Mouse (Mus musculus) lung, adult 10 weeks (tissue): ENCODE data around the gene Vps52. TPM values are rescaled to one million over a fixed set of nuclear protein-coding genes. Genes with fewer than 3 reads are reported as not detected.

Source experiments
- polyA plus RNA-seq: library from polyadenylated mRNA; stranded (reverse); fragments of 350-450 nt; fragmentation: Illumina TruSeq; extraction: RNeasy Lipid Tissue Mini Kit (QIAGEN cat#74804); gene quantifications from one replicate; pipeline ENCODE4 v1.2.3, GENCODE M21; 2014; ENCODE audit warnings: low read depth, low replicate concordance; ENCODE audit not compliant: insufficient read depth

The Vps52 gene
- 16.3 TPM for polyA plus RNA-seq

DNA sequence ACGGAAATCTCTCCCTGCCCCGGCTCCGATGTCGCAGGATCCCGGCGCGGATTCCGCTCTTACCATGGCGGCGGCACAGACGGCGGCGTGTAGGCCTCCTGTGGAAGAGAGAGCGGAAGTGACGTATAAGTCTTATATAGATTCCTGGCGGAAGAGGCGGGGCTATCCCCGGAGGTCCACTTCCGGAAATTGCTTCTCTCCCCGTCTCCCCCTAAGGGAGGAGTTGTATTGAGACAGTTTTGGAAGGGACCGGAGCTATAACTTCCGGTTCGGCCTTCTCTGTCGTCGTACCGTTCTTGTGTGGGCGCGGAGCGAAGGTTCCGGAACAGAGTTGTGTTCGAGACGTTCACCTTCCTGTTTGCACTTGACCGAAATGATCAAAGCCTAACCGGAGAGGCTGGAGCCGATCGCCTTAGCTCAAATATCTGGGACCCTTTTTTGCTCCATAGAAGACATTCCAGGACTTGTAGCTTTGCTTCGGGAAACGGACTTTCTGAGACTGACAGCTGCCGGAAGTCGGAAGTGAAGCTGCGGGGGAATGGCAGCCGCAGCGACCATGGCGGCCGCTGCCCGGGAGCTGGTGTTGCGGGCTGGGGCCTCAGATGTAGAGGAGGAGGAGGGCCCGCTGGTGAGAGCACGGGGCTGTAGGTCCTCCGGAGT, at the start of gene Vps52, which contains the start of gene Rps18:
TSS of gene Vps52 (plus strand) at position 258 of the 660 bp plus-strand sequence.
TSS of gene Rps18 (minus strand) at position 447 of the 660 bp plus-strand sequence.

DNA sequence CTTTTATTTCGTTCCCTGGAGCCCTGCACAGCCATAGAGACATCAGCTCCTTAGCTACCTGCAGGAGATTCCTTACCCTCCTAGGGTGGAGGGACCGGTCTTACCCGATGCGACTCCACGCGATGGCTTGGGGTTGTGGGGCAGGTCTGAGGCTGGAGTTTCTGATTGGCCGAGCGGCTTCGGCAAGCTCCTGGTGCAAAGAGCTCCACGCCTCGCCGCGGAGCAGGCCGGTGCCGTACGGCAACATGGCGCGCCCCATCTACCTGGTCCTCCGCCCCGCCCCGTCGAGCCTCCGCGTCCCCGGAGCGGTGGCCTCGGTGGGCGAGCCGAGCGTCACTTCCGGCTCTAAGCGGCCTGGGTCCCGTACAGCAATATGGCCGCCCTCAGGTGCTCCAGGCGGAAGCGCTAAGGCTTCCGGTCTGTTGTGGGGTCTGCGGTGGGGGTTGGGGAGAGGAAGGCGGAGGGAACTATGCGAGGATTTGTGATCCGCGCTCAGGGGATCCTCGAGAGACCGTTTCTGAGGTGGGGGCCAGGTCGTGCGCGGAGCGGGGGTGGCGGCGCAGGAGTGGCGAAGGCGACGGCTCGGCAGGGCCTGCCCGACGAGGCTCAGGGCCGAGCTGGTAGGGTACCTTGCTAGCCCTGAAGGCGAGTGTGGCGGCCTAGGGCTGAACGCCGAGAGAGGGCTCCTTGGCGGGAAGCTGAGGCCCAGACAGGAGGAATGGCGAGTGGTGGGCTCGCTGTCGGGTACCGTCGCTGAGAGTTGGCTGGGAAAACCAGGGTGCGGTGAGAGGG, 46.3 kb upstream of the Vps52 start, which contains the start of gene Daxx:
TSS of gene Daxx (plus strand) at position 338 of the 792 bp plus-strand sequence.

DNA sequence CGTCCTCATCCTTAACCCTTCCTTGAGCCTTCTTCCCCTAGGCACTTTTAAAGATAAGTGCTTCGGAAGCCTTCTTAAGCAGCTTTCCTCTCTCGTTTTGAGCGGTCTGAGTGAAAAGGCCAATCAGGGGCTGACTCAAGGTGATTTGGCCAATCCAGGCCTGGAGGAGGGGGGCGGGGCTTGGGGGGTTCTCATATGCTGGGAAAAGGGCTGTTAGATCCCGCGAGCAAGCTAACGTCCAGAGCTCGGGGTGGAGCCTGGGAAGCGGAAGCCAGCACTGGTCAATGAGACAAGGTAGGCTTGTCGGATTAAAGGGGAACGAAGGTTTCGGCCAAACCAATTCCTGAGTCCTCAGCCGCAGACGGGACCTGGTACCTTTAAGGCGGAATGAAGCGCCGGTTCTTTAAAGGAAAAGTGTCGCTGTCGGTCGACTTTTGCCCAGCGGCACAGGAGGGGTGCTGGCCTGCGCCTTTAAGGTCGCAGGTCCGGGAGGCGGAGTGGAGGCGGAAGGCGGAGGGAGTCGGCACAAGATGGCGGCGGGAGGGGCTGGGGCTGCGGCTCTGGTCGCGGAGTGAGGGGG, 39.9 kb upstream of the Vps52 start, which contains the start of the genes Tapbp and Zbtb22:
TSS of gene Tapbp (plus strand) at position 229 of the 580 bp plus-strand sequence.
TSS of gene Zbtb22 (plus strand) at position 234 of the 580 bp plus-strand sequence.

DNA sequence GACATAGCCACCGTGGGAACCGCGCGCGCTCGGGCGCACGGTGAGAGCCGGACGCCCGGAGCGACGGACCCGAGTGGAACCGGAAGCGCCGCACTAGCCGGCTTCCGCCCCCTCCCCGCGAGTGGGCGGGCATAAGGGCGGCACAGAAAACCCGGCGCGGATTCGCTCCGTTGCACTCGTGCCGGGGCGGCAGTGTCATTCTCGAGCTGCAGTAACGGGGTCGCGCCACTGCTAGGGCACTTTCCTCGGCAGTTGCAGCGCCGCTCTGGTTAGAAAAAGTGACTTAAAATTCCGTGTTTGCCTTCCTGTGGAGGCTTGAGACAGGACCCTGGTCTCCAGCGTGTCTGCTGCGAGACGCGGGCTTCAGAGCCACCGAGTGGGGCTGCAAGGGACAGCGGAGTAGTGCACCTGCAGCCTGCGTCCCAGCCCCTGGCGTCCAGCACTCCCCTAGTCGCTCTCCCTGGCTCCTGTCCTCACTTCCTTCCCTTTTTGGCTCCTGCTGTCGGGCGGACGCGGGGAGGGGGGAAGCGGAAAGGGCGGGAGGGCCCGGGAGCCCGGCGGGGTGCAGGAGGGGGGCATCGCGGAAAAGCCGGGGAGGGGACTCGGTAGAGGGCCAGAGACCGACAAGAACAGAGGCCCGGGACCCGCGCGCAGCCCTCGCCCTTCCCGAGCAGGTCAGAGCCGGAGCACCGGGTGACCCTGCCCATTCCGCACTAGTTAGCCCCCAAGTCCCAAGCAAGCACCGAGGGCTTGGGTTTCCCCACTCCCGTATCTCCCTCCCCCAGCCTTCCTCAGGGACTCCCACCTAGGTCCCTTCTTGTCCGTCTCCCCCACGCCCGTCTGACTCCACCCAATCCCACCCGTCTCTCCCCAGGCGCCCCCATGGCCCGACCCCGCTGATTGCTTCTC, 26.0 kb upstream of the Vps52 start, which contains the start of gene Rgl2:
TSS of gene Rgl2 (plus strand) at position 173 of the 909 bp plus-strand sequence.

DNA sequence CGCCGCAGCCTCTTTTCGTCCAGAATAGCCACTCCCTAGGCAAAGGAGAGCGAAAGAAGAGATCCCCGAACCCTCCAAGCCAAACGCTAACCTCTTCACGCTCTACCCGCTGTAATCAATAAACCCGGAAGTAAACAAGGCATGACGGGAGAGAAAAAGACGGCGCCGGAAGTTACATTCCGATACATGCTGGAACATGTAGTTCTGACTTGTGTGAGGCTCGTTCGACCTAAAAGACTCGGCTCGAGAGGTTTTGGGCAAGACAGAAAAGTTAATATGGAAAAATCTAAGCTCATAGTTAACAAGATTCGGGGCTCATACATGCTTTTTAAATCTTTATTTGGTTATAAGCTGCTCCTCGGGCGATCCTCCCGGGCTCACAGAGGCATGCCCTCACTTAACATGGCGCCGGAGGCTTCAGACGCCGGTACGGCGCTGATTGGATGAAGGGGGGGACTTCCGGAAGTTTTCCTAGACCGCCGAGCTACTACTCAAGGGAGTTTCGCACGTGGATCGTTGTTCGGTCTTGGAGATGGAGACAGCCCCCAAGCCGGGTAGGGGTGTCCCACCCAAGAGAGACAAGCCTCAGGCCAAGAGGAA, 15.3 kb upstream of the Vps52 start, which contains the start of the genes Pfdn6 and Wdr46:
TSS of gene Pfdn6 (minus strand) at position 138 of the 600 bp plus-strand sequence.
TSS of gene Wdr46 (plus strand) at position 455 of the 600 bp plus-strand sequence.

DNA sequence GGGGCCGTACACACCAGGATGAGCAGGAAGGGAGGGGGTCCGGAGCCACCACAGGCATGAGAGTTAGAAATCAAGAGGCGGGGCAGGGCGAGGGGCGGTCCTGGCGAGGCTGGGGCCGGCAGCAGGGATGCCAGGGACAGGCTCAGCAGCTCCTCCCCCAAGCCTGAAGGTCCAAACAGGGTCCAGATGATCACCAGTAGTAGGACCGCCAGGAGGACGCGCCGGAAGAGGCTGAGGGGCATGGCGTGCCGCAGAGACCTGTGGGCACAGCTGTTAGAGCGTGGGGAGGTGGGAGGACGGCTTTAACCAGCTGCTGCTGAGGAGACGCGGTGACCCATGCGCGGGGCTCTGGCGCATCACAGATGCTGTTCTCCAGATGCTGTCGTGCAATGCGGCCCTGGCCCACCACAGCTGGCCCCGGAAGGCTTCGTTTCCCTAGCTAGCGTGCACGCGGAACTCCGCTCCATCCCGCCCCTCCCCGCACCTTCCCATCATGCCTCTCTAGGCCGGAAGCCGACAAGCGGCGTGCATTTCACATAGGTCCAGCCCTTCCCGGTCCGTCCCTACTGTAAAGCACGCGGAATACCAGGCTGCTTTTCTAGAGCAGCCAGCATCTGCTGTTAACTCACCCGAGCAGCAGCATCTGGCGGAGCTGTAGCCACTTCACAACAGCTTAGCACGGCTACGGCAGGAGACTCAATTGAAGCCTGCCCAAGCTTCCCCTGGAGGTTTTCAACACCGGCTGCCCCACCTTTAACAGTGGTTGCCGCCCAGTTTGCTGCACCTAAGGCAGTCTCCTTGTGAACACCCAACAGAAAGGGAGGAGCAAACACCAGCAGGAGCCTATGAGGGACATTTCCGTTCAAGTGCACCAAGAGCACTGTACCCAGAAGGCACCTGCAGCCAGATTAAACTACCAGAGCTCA, 4.3 kb upstream of the Vps52 start, which contains the start of gene B3galt4:
TSS of gene B3galt4 (minus strand) at position 468 of the 926 bp plus-strand sequence.

DNA sequence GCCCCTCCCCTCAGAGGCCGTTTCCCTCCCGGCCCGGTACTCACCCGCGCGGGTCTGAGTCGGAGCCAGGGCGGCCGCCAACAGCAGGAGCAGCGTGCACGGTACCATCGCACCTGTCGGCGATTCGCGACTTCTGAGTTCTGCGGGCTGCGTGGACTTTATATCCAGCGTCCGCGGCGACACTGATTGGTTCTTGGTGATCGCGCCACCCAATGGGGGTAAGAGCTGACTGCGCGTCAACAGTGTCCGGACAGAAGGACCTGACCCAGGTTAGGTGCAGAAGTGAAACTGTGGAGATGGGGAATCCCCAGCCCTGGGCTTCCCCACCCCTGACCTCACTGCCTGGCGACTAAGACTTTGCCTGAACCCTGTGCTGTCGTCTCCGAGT, 44.5 kb downstream of the Vps52 start, which contains the start of gene H2-K1:
TSS of gene H2-K1 (minus strand) at position 198 of the 388 bp plus-strand sequence.

Other genes starting within 250 kb of the Vps52 start
- 99.6 TPM for gene March2, start 237.1 kb upstream of the Vps52 start, polyA plus RNA-seq
- gene Rab11b, start 195.3 kb upstream of the Vps52 start, polyA plus RNA-seq, result 122 TPM
- gene Angptl4, start 174.0 kb upstream of the Vps52 start, polyA plus RNA-seq, result 61.5 TPM
- 178 TPM for gene Kank3, start 145.3 kb upstream of the Vps52 start, polyA plus RNA-seq
- gene Rps28, start 131.2 kb upstream of the Vps52 start, polyA plus RNA-seq, result 1,820 TPM
- 520 TPM for gene Ndufa7, start 131.2 kb upstream of the Vps52 start, polyA plus RNA-seq
- gene Cd320, start 112.7 kb upstream of the Vps52 start, polyA plus RNA-seq, result 20.1 TPM
- not detected for gene Gm7029, start 82.0 kb upstream of the Vps52 start, polyA plus RNA-seq
- gene Kifc1, start 65.2 kb upstream of the Vps52 start, polyA plus RNA-seq, result 0.86 TPM
- gene Platr17, start 50.7 kb upstream of the Vps52 start, polyA plus RNA-seq, result 1.2 TPM
- gene Daxx, start 46.4 kb upstream of the Vps52 start, polyA plus RNA-seq, result 19.4 TPM
- 126 TPM for gene Tapbp, start 39.9 kb upstream of the Vps52 start, polyA plus RNA-seq
- gene Zbtb22, start 39.9 kb upstream of the Vps52 start, polyA plus RNA-seq, result 18.1 TPM
- gene Rgl2, start 26.3 kb upstream of the Vps52 start, polyA plus RNA-seq, result 38.7 TPM
- gene Pfdn6, start 15.5 kb upstream of the Vps52 start, polyA plus RNA-seq, result 90.6 TPM
- gene Wdr46, start 15.2 kb upstream of the Vps52 start, polyA plus RNA-seq, result 8.3 TPM
- gene B3galt4, start 4.3 kb upstream of the Vps52 start, polyA plus RNA-seq, result 5.8 TPM
- 2,519 TPM for gene Rps18, start 189 bp downstream of the Vps52 start, polyA plus RNA-seq
- gene H2-K1, start 44.5 kb downstream of the Vps52 start, polyA plus RNA-seq, result 1,531 TPM
- gene Ring1, start 68.9 kb downstream of the Vps52 start, polyA plus RNA-seq, result 21.8 TPM
- gene H2-Ke6, start 72.2 kb downstream of the Vps52 start, polyA plus RNA-seq, result 90.2 TPM
- 95.6 TPM for gene Slc39a7, start 75.9 kb downstream of the Vps52 start, polyA plus RNA-seq
- gene Rxrb, start 76.0 kb downstream of the Vps52 start, polyA plus RNA-seq, result 33.6 TPM
- gene Col11a2, start 83.6 kb downstream of the Vps52 start, polyA plus RNA-seq, result 1.1 TPM
- 12.5 TPM for gene H2-Oa, start 136.5 kb downstream of the Vps52 start, polyA plus RNA-seq
- gene H2-DMa, start 163.7 kb downstream of the Vps52 start, polyA plus RNA-seq, result 75.7 TPM
- gene Brd2, start 166.8 kb downstream of the Vps52 start, polyA plus RNA-seq, result 94.4 TPM
- 35.5 TPM for gene H2-DMb2, start 187.5 kb downstream of the Vps52 start, polyA plus RNA-seq
- gene H2-DMb1, start 197.3 kb downstream of the Vps52 start, polyA plus RNA-seq, result 64.1 TPM
- gene Tap1, start 231.7 kb downstream of the Vps52 start, polyA plus RNA-seq, result 21.5 TPM
- 59.9 TPM for gene Psmb9, start 232.0 kb downstream of the Vps52 start, polyA plus RNA-seq
- 140 TPM for gene Psmb8, start 241.9 kb downstream of the Vps52 start, polyA plus RNA-seq
- gene Tap2, start 247.7 kb downstream of the Vps52 start, polyA plus RNA-seq, result 47.7 TPM